Mouse (Mus musculus): ENCODE data around the gene Mrps26. TPM values are rescaled to one million over a fixed set of nuclear protein-coding genes. Genes with fewer than 3 reads are reported as not detected.

Gene Mrps26
- polyA plus RNA-seq, 1 experiment from 2014 or later = 103 TPM

- no peaks in the 10 kb centered on the region for H3K4me1 ChIP-seq (replicated peaks; ENCODE audit: insufficient read depth, low read length)
- WGBS = 83% methylated on average over 8 of the region's 8 CpGs
- H3K4me2 ChIP-seq (ENCODE audit: low read length) = no peak overlapping the region
- no peaks in the 10 kb centered on the region for H3K27me3 ChIP-seq (ENCODE audit: insufficient read depth, low read length)
- no peak for TF ChIP-seq CTCF (IDR thresholded peaks at IDR 0.05; ENCODE audit: low read depth)
- H3K36me3 ChIP-seq (ENCODE audit: insufficient read depth, low read length) = peaks cover 67% of the 10 kb centered on the region
- no peaks in the 10 kb centered on the region for H3K9me3 ChIP-seq (replicated peaks; ENCODE audit: low read length)
- DNase-seq (ENCODE audit: low spot score) (no peak), ATAC-seq (replicated peaks; ENCODE audit: low FRiP score, low read depth) (no peak)
- H3K4me3 ChIP-seq (replicated peaks; ENCODE audit: low read depth, low read length) = no peak overlapping the region
- H3K9ac ChIP-seq (ENCODE audit: low read depth, low read length) = no peak overlapping the region
- H3K27ac ChIP-seq = no peak overlapping the region
Observed at GRCm38 (mm10) chr2:130546957-130547356, 16.6 kb upstream of the Mrps26 start.

GRCm38 (mm10) chr2:130554841-130555240 lies 8.7 kb upstream of the Mrps26 start:
- 83% methylated on average over 7 of the region's 7 CpGs for WGBS
- no peaks in the 10 kb centered on the region for H3K9me3 ChIP-seq (replicated peaks; ENCODE audit: low read length)
- no peak for TF ChIP-seq CTCF (IDR thresholded peaks at IDR 0.05; ENCODE audit: low read depth)
- H3K4me2 ChIP-seq (ENCODE audit: low read length) = no peak overlapping the region
- no peaks in the 10 kb centered on the region for H3K27me3 ChIP-seq (ENCODE audit: insufficient read depth, low read length)
- peaks cover 33% of the 10 kb centered on the region for H3K36me3 ChIP-seq (ENCODE audit: insufficient read depth, low read length)
- H3K4me1 ChIP-seq (replicated peaks; ENCODE audit: insufficient read depth, low read length) = no peaks in the 10 kb centered on the region
- no peak overlapping the region for H3K4me3 ChIP-seq (replicated peaks; ENCODE audit: low read depth, low read length)
- H3K9ac ChIP-seq (ENCODE audit: low read depth, low read length) = no peak overlapping the region
- no peak for ATAC-seq (replicated peaks; ENCODE audit: low FRiP score, low read depth)
- DNase-seq (ENCODE audit: low spot score) = no peak
- no peak overlapping the region for H3K27ac ChIP-seq

GRCm38 (mm10) chr2:130556292-130556691 lies 7.2 kb upstream of the Mrps26 start:
- no peak overlapping the region for H3K27ac ChIP-seq
- H3K4me3 ChIP-seq (replicated peaks; ENCODE audit: low read depth, low read length) = no peak overlapping the region
- TF ChIP-seq CTCF (IDR thresholded peaks at IDR 0.05; ENCODE audit: low read depth) = no peak
- DNase-seq (ENCODE audit: low spot score) (no peak), ATAC-seq (replicated peaks; ENCODE audit: low FRiP score, low read depth) (no peak)
- H3K4me1 ChIP-seq (replicated peaks; ENCODE audit: insufficient read depth, low read length) = no peaks in the 10 kb centered on the region
- no peak overlapping the region for H3K4me2 ChIP-seq (ENCODE audit: low read length)
- H3K9me3 ChIP-seq (replicated peaks; ENCODE audit: low read length) = no peaks in the 10 kb centered on the region
- H3K27me3 ChIP-seq (ENCODE audit: insufficient read depth, low read length) = no peaks in the 10 kb centered on the region
- H3K36me3 ChIP-seq (ENCODE audit: insufficient read depth, low read length) = peaks cover 26% of the 10 kb centered on the region; the same call in 1 of the 2 replicates
- WGBS = 79% methylated on average over 1 of the region's 1 CpGs
- no peak overlapping the region for H3K9ac ChIP-seq (ENCODE audit: low read depth, low read length)

GRCm38 (mm10) chr2:130557462-130557861 lies 6.1 kb upstream of the Mrps26 start:
- no peaks in the 10 kb centered on the region for H3K27me3 ChIP-seq (ENCODE audit: insufficient read depth, low read length)
- ATAC-seq (replicated peaks; ENCODE audit: low FRiP score, low read depth) (no peak), DNase-seq (ENCODE audit: low spot score) (no peak)
- H3K4me3 ChIP-seq (replicated peaks; ENCODE audit: low read depth, low read length) = no peak overlapping the region
- 97% methylated on average over 2 of the region's 2 CpGs for WGBS
- H3K9me3 ChIP-seq (replicated peaks; ENCODE audit: low read length) = no peaks in the 10 kb centered on the region
- H3K36me3 ChIP-seq (ENCODE audit: insufficient read depth, low read length) = 0 out of 2 replicates have a peak, but pooled peaks cover 17% of the 10 kb centered on the region
- no peaks in the 10 kb centered on the region for H3K4me1 ChIP-seq (replicated peaks; ENCODE audit: insufficient read depth, low read length)
- no peak for TF ChIP-seq CTCF (IDR thresholded peaks at IDR 0.05; ENCODE audit: low read depth)
- no peak overlapping the region for H3K9ac ChIP-seq (ENCODE audit: low read depth, low read length)
- no peak overlapping the region for H3K27ac ChIP-seq
- H3K4me2 ChIP-seq (ENCODE audit: low read length) = no peak overlapping the region

GRCm38 (mm10) chr2:130558015-130558414 lies 5.5 kb upstream of the Mrps26 start:
- Histone ChIP-seq H3K27me3 (ENCODE audit: insufficient read depth, low read length) (no peaks in the 10 kb centered on the region), H3K36me3 (ENCODE audit: insufficient read depth, low read length) (0 out of 2 replicates have a peak, but pooled peaks cover 17% of the 10 kb centered on the region), H3K4me1 (replicated peaks; ENCODE audit: insufficient read depth, low read length) (0 out of 2 replicates have a peak, but pooled peaks cover 3% of the 10 kb centered on the region), H3K9ac (ENCODE audit: low read depth, low read length) (no peak overlapping the region), H3K4me3 (replicated peaks; ENCODE audit: low read depth, low read length) (no peak overlapping the region), H3K9me3 (replicated peaks; ENCODE audit: low read length) (no peaks in the 10 kb centered on the region), H3K4me2 (ENCODE audit: low read length) (no peak overlapping the region), H3K27ac (no peak overlapping the region)
- no peak for DNase-seq (ENCODE audit: low spot score)
- ATAC-seq (replicated peaks; ENCODE audit: low FRiP score, low read depth) = no peak
- peak; percentile 48 for TF ChIP-seq CTCF (IDR thresholded peaks at IDR 0.05; ENCODE audit: low read depth)
- WGBS = 63% methylated on average over 2 of the region's 2 CpGs

- Histone ChIP-seq H3K4me3 (replicated peaks; ENCODE audit: low read depth, low read length) (peak overlapping the region; percentile 73), H3K4me2 (ENCODE audit: low read length) (peak overlapping the region; percentile 83), H3K9me3 (replicated peaks; ENCODE audit: low read length) (no peaks in the 10 kb centered on the region), H3K27me3 (ENCODE audit: insufficient read depth, low read length) (no peaks in the 10 kb centered on the region), H3K4me1 (replicated peaks; ENCODE audit: insufficient read depth, low read length) (peaks cover 10% of the 10 kb centered on the region; the same call in 1 of the 2 replicates), H3K36me3 (ENCODE audit: insufficient read depth, low read length) (peaks cover 10% of the 10 kb centered on the region; the same call in 1 of the 2 replicates), H3K27ac (peak overlapping the region; percentile 38), H3K9ac (ENCODE audit: low read depth, low read length) (peak overlapping the region; percentile 87)
- no peak for TF ChIP-seq CTCF (IDR thresholded peaks at IDR 0.05; ENCODE audit: low read depth)
- WGBS = under 1% methylated on average over 23 of the region's 23 CpGs
- DNase-seq (ENCODE audit: low spot score) = no peak
- peak; percentile 8; the same call in 1 of the 2 replicates for ATAC-seq (replicated peaks; ENCODE audit: low FRiP score, low read depth)
Observed at GRCm38 (mm10) chr2:130564063-130564462, 521 bp downstream of the Mrps26 start.

GRCm38 (mm10) chr2:130564983-130565382 lies 1.4 kb downstream of the Mrps26 start:
- Histone ChIP-seq H3K27ac (no peak overlapping the region), H3K36me3 (ENCODE audit: insufficient read depth, low read length) (peaks cover 10% of the 10 kb centered on the region; the same call in 1 of the 2 replicates), H3K27me3 (ENCODE audit: insufficient read depth, low read length) (no peaks in the 10 kb centered on the region), H3K4me3 (replicated peaks; ENCODE audit: low read depth, low read length) (no peak overlapping the region), H3K9ac (ENCODE audit: low read depth, low read length) (peak overlapping the region; percentile 87; the same call in 1 of the 2 replicates), H3K4me2 (ENCODE audit: low read length) (no peak overlapping the region), H3K9me3 (replicated peaks; ENCODE audit: low read length) (no peaks in the 10 kb centered on the region), H3K4me1 (replicated peaks; ENCODE audit: insufficient read depth, low read length) (peaks cover 10% of the 10 kb centered on the region; the same call in 1 of the 2 replicates)
- ATAC-seq (replicated peaks; ENCODE audit: low FRiP score, low read depth) (no peak), DNase-seq (ENCODE audit: low spot score) (no peak)
- no peak for TF ChIP-seq CTCF (IDR thresholded peaks at IDR 0.05; ENCODE audit: low read depth)
- 81% methylated on average over 8 of the region's 8 CpGs for WGBS

Measured in kidney, postnatal 0 days (tissue).